In the genomic region with DNA sequence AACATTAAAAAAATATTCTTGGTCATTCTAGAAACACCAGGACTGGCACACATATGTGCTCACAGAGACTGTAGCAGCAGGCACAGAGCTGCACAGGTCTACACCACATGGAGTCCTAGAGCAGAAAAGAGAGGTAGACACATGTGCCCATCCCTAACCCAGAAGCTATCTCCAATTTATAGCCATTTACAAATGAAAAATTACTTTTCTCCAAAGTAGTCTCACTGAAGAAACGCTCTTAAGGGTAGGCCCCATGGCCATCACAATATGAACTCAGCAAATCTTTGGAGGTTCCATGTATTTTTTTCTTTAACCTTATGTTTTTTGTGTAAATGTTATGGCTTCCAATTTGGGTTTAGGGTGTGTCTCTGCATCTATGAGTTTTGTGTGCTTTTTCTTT, we compare ENCODE assay signal across 15 mouse cellular contexts. TPM values are rescaled to one million over a fixed set of nuclear protein-coding genes. Genes with fewer than 3 reads are reported as not detected.
DNase-seq lines count a peak whose midpoint lies in the region; ATAC-seq and TF ChIP-seq lines count a peak whose summit lies in the region.
"Had no signal": no experiment of that assay in that cellular context is flagged by ENCODE, and none has a peak within 500 bp of the region (broad histone marks: within the 10 kb centered on the region; RNA-seq: fewer than 3 reads in every experiment).

No protein-coding gene starts in this region.

- DNase-seq in forebrain, embryonic 14.5 days (ENCODE audit: low spot score) = no peak
- DNase-seq in kidney, postnatal 36 days = no peak
- no peak for DNase-seq in spleen, adult 2 months (ENCODE audit: low read depth in 1 of 2, low spot score in 2 of 2)
- no peak for DNase-seq in spleen, postnatal 10 days (ENCODE audit: low spot score in 2 of 2)
- no peak for DNase-seq in embryo, embryonic 10 days (ENCODE audit: low spot score)
- no peak for DNase-seq in spleen, postnatal 14 days (ENCODE audit: low spot score in 2 of 2)
- DNase-seq: adrenal gland, postnatal 14 days; B cell, adult 2 months; embryo, embryonic 11 days; heart, postnatal 4 days; kidney, postnatal 4 days had no signal

- ATAC-seq in forebrain, embryonic 16.5 days = no peak
- no peak for ATAC-seq in forebrain, embryonic 14.5 days
- no peak for ATAC-seq in kidney, embryonic 15.5 days (replicated peaks; ENCODE audit: low FRiP score)
- ATAC-seq: forebrain, embryonic 15.5 days; Patski had no signal

- no peaks in the 10 kb centered on the region for H3K36me3 ChIP-seq in forebrain, embryonic 16.5 days (ENCODE audit: control insufficient read depth, insufficient read depth)
- no peaks in the 10 kb centered on the region for H3K36me3 ChIP-seq in forebrain, embryonic 14.5 days (ENCODE audit: control insufficient read depth, insufficient read depth, low read length)
- H3K36me3 ChIP-seq in kidney, embryonic 15.5 days = 0 out of 2 replicates have a peak, but pooled peaks cover 3% of the 10 kb centered on the region
- H3K36me3 ChIP-seq in spleen, adult 2 months (ENCODE audit: control insufficient read depth, insufficient read depth, low read length) = no peaks in the 10 kb centered on the region
- H3K36me3 ChIP-seq: forebrain, embryonic 15.5 days had no signal

- no peak overlapping the region for H3K27ac ChIP-seq in forebrain, embryonic 16.5 days (ENCODE audit: low read length)
- H3K27ac ChIP-seq in forebrain, embryonic 14.5 days (ENCODE audit: low read depth, low read length) = no peak overlapping the region
- no peak overlapping the region for H3K27ac ChIP-seq in kidney, embryonic 15.5 days
- H3K27ac ChIP-seq in spleen, adult 2 months (ENCODE audit: insufficient read depth, low read length) = peak overlapping the region; percentile 33; the same call in 1 of the 2 replicates
- H3K27ac ChIP-seq: forebrain, embryonic 15.5 days had no signal

- H3K9ac ChIP-seq in forebrain, embryonic 16.5 days (replicated peaks; ENCODE audit: low read depth, low read length) = no peak overlapping the region
- no peak overlapping the region for H3K9ac ChIP-seq in forebrain, embryonic 14.5 days (ENCODE audit: low read length)
- no peak overlapping the region for H3K9ac ChIP-seq in kidney, embryonic 15.5 days

- no peaks in the 10 kb centered on the region for H3K9me3 ChIP-seq in forebrain, embryonic 16.5 days (ENCODE audit: control insufficient read depth, low read length)
- no peaks in the 10 kb centered on the region for H3K9me3 ChIP-seq in forebrain, embryonic 14.5 days (replicated peaks; ENCODE audit: control insufficient read depth, low read length)
- H3K9me3 ChIP-seq in kidney, embryonic 15.5 days (replicated peaks) = no peaks in the 10 kb centered on the region
- H3K9me3 ChIP-seq: forebrain, embryonic 15.5 days had no signal

- no peaks in the 10 kb centered on the region for H3K27me3 ChIP-seq in forebrain, embryonic 16.5 days (replicated peaks; ENCODE audit: control insufficient read depth, insufficient read depth, low read length)
- no peaks in the 10 kb centered on the region for H3K27me3 ChIP-seq in forebrain, embryonic 14.5 days (replicated peaks; ENCODE audit: control insufficient read depth, insufficient read depth, low read length)
- no peaks in the 10 kb centered on the region for H3K27me3 ChIP-seq in kidney, embryonic 15.5 days
- H3K27me3 ChIP-seq in spleen, adult 2 months (ENCODE audit: control insufficient read depth, insufficient read depth, low read length) = no peaks in the 10 kb centered on the region
- H3K27me3 ChIP-seq: forebrain, embryonic 15.5 days; Patski had no signal

- peaks cover 33% of the 10 kb centered on the region for H3K4me1 ChIP-seq in forebrain, embryonic 16.5 days (replicated peaks; ENCODE audit: control insufficient read depth, insufficient read depth, low read length)
- H3K4me1 ChIP-seq in forebrain, embryonic 14.5 days (ENCODE audit: control insufficient read depth, insufficient read depth, low read length) = peaks cover 19% of the 10 kb centered on the region
- H3K4me1 ChIP-seq in kidney, embryonic 15.5 days = peaks cover 46% of the 10 kb centered on the region
- H3K4me1 ChIP-seq in spleen, adult 2 months (ENCODE audit: control insufficient read depth, insufficient read depth, insufficient read length) = peaks cover 15% of the 10 kb centered on the region

- no peak overlapping the region for H3K4me3 ChIP-seq in forebrain, embryonic 16.5 days (replicated peaks; ENCODE audit: low read length)
- no peak overlapping the region for H3K4me3 ChIP-seq in forebrain, embryonic 14.5 days (ENCODE audit: low read depth, low read length)
- no peak overlapping the region for H3K4me3 ChIP-seq in kidney, embryonic 15.5 days (replicated peaks)
- H3K4me3 ChIP-seq in spleen, adult 2 months (ENCODE audit: extremely low read depth, insufficient read depth, insufficient read length) = no peak overlapping the region

- 100% methylated on average over 1 of the region's 1 CpGs for WGBS in forebrain, embryonic 16.5 days
- WGBS in forebrain, embryonic 14.5 days = 98% methylated on average over 1 of the region's 1 CpGs
- WGBS in kidney, embryonic 15.5 days = 98% methylated on average over 1 of the region's 1 CpGs
- 80% methylated on average over 1 of the region's 1 CpGs for WGBS in spleen, adult 2 months

- no peak for TF ChIP-seq POLR2A in spleen, adult 2 months (IDR thresholded peaks at IDR 0.05; ENCODE audit: low read depth, low read length)

- H3K4me2 ChIP-seq in forebrain, embryonic 16.5 days (ENCODE audit: low read length) = peak overlapping the region; percentile 21; the same call in 1 of the 2 replicates
- no peak overlapping the region for H3K4me2 ChIP-seq in forebrain, embryonic 14.5 days (ENCODE audit: low read length)
- H3K4me2 ChIP-seq in kidney, embryonic 15.5 days = peak overlapping the region; percentile 13; the same call in 1 of the 2 replicates

- no peak for TF ChIP-seq CTCF in spleen, adult 2 months (IDR thresholded peaks at IDR 0.05; ENCODE audit: extremely low read depth, insufficient read depth, insufficient read length, insufficient replicate concordance)

RNA-seq across cellular contexts. Expression of a gene that starts 1.8 kb away (rescaled TPM):
- polyA plus RNA-seq in forebrain, embryonic 16.5 days (2015; fragmentation: Nextera tagmentation; extraction: Ambion mirVana) = 95.4 and 97.4 TPM in 2 replicates
- 65.7 and 77.8 TPM in 2 replicates for polyA plus RNA-seq in forebrain, embryonic 14.5 days (2014; fragmentation: Nextera tagmentation; extraction: Ambion mirVana)
- polyA plus RNA-seq in kidney, embryonic 15.5 days (2015; fragmentation: Nextera tagmentation; extraction: Ambion mirVana) = 58.0 and 64.0 TPM in 2 replicates
- 17.6 and 19.2 TPM in 2 replicates for polyA plus RNA-seq in spleen, adult 2 months (2012; rRNA removed)

RNA-seq across cellular contexts. Expression of a gene that starts 2.4 kb away (rescaled TPM):
- polyA plus RNA-seq in forebrain, embryonic 16.5 days (2015; fragmentation: Nextera tagmentation; extraction: Ambion mirVana) = 5.5 and 6.4 TPM in 2 replicates
- 2.5 and 4.1 TPM in 2 replicates for polyA plus RNA-seq in forebrain, embryonic 14.5 days (2014; fragmentation: Nextera tagmentation; extraction: Ambion mirVana)
- polyA plus RNA-seq in kidney, embryonic 15.5 days (2015; fragmentation: Nextera tagmentation; extraction: Ambion mirVana) = 14.8 and 17.5 TPM in 2 replicates
- polyA plus RNA-seq in spleen, adult 2 months (2012; rRNA removed) = 8.2 and 8.5 TPM in 2 replicates
